8 mouse cellular contexts compared by ENCODE assay signal in genomic region chr4:137594496-137595270, GRCm38 (mm10). TPM values are rescaled to one million over a fixed set of nuclear protein-coding genes. Genes with fewer than 3 reads are reported as not detected.
A peak's percentile ranks its signal among the peaks of the same experiment; 100 is the strongest.
DNase-seq lines count a peak whose midpoint lies in the region; ATAC-seq and TF ChIP-seq lines count a peak whose summit lies in the region.

No protein-coding gene starts in this region.

- peaks cover 2 to 3% of the 10 kb centered on the region in 2 experiments; a peak in 2 of 4 replicates for H3K4me1 ChIP-seq in ES-E14 (ENCODE audit: control insufficient read depth in 2 of 2, insufficient read depth in 2 of 2, low read length in 2 of 2, poor library complexity in 1 of 2)
- peaks cover 17% of the 10 kb centered on the region for H3K4me1 ChIP-seq in heart, embryonic 16.5 days (ENCODE audit: control insufficient read depth, insufficient read depth, low read length)
- peaks cover 43% of the 10 kb centered on the region for H3K4me1 ChIP-seq in liver, embryonic 11.5 days (replicated peaks; ENCODE audit: control insufficient read depth, insufficient read depth, low read length)

- H3K27ac ChIP-seq in ES-E14 (ENCODE audit: insufficient read depth, low read depth, low read length, poor library complexity, severe bottlenecking) = peak overlapping the region; percentile 99
- H3K27ac ChIP-seq in heart, embryonic 16.5 days (ENCODE audit: low read length) = peak overlapping the region; percentile 100
- peak overlapping the region; percentile 99 for H3K27ac ChIP-seq in liver, embryonic 11.5 days (ENCODE audit: low read depth, low read length)

- H3K4me2 ChIP-seq in heart, embryonic 16.5 days (ENCODE audit: low read depth, low read length) = peak overlapping the region; percentile 97
- H3K4me2 ChIP-seq in liver, embryonic 11.5 days = peak overlapping the region; percentile 88

- peak; percentile 48 for DNase-seq in layer of hippocampus, adult 11-12 months (ENCODE audit: low spot score)
- DNase-seq in layer of hippocampus, postnatal 36 days = no peak
- DNase-seq in ES-E14 (ENCODE audit: low read depth, low spot score) = peak; percentile 54
- DNase-seq in c-Kit-positive CD71-positive TER-119-positive erythroid progenitor cells, embryonic 14.5 days (ENCODE audit: low spot score) = peak; percentile 74
- no peak for DNase-seq in liver, embryonic 11.5 days (ENCODE audit: low spot score)
- peak; percentile 72 to 78 for DNase-seq in natural killer cell, adult 2 months (ENCODE audit: low spot score in 2 of 2)
- DNase-seq in testis, postnatal 14 days (ENCODE audit: low spot score) = no peak

- peak overlapping the region; percentile 93 to 98 for H3K4me3 ChIP-seq in ES-E14 (ENCODE audit: insufficient read depth in 1 of 2, low read depth in 1 of 2, low read length in 2 of 2, poor library complexity in 1 of 2, severe bottlenecking in 1 of 2)
- peak overlapping the region; percentile 95 for H3K4me3 ChIP-seq in heart, embryonic 16.5 days (ENCODE audit: low read length)
- peak overlapping the region; percentile 79 for H3K4me3 ChIP-seq in liver, embryonic 11.5 days (ENCODE audit: low read depth, low read length)

- H3K27me3 ChIP-seq in heart, embryonic 16.5 days (ENCODE audit: control insufficient read depth, insufficient read depth, low read length) = no peaks in the 10 kb centered on the region
- no peaks in the 10 kb centered on the region for H3K27me3 ChIP-seq in liver, embryonic 11.5 days (replicated peaks; ENCODE audit: control insufficient read depth, insufficient read depth, low read length)

- no peaks in the 10 kb centered on the region for H3K9me3 ChIP-seq in ES-E14 (ENCODE audit: control insufficient read depth, insufficient read depth, low read depth, low read length)
- H3K9me3 ChIP-seq in heart, embryonic 16.5 days (replicated peaks; ENCODE audit: control insufficient read depth, low read length) = no peaks in the 10 kb centered on the region
- H3K9me3 ChIP-seq in liver, embryonic 11.5 days (ENCODE audit: control insufficient read depth, low read length) = no peaks in the 10 kb centered on the region

- in situ Hi-C loops in ES-E14 (cut with MboI; ENCODE audit: low sequenced_read_pairs in 2 of 2, unreplicated experiment in 2 of 2) = no loop called here

- peak overlapping the region; percentile 89 for H3K9ac ChIP-seq in ES-E14 (ENCODE audit: insufficient read depth, low read depth, low read length, poor library complexity, severe bottlenecking)
- peak overlapping the region; percentile 94 for H3K9ac ChIP-seq in heart, embryonic 16.5 days (ENCODE audit: low read length)
- peak overlapping the region; percentile 88 for H3K9ac ChIP-seq in liver, embryonic 11.5 days (ENCODE audit: low read depth, low read length)

- no peak for ATAC-seq in heart, embryonic 16.5 days (replicated peaks; ENCODE audit: extremely low read depth, insufficient read depth, low FRiP score)
- peak; percentile 49; the same call in 1 of the 2 replicates for ATAC-seq in liver, embryonic 11.5 days (replicated peaks; ENCODE audit: low FRiP score)

- H3K36me3 ChIP-seq in ES-E14 (ENCODE audit: control insufficient read depth, insufficient read depth, low read length, poor library complexity, severe bottlenecking) = peaks cover 4% of the 10 kb centered on the region; the same call in 1 of the 2 replicates
- no peaks in the 10 kb centered on the region for H3K36me3 ChIP-seq in heart, embryonic 16.5 days (ENCODE audit: control insufficient read depth, insufficient read depth)
- no peaks in the 10 kb centered on the region; the same call in 1 of the 2 replicates for H3K36me3 ChIP-seq in liver, embryonic 11.5 days (ENCODE audit: control insufficient read depth, insufficient read depth, low read length)

- WGBS in heart, embryonic 16.5 days = 2% methylated on average over 40 of the region's 40 CpGs
- 3% methylated on average over 40 of the region's 40 CpGs for whole genome bisulfite sequencing in liver, embryonic 11.5 days

TF ChIP-seq in ES-E14, 5 proteins besides CTCF, POLR2A, EP300 and RAD21:
- TF ChIP-seq CHD2 (IDR thresholded peaks at IDR 0.05; ENCODE audit: low read depth, low read length) = no peak
- TF ChIP-seq ZC3H11A (IDR thresholded peaks at IDR 0.05; ENCODE audit: borderline replicate concordance, low read depth, low read length) = 0 out of 2 replicates have a peak, but pooled peaks have one; percentile 8
- 0 out of 2 replicates have a peak, but pooled peaks have one; percentile 43 for TF ChIP-seq HCFC1 (IDR thresholded peaks at IDR 0.05; ENCODE audit: borderline replicate concordance, insufficient read depth, low read length)

RNA-seq across cellular contexts. Expression of gene Usp48, which starts 1.1 kb away (rescaled TPM):
- 100 to 1,000 TPM; 128 to 141 TPM for total RNA-seq in layer of hippocampus, postnatal 36 days (2021)
- 161 and 173 TPM in 2 replicates for total RNA-seq in ES-E14 (2012; rRNA removed)
- 32.5 and 34.8 TPM in 2 replicates for polyA plus RNA-seq in heart, embryonic 16.5 days (2015; fragmentation: Nextera tagmentation; extraction: Ambion mirVana)
- 65.7 and 70.3 TPM in 2 replicates for polyA plus RNA-seq in liver, embryonic 11.5 days (2014; fragmentation: Nextera tagmentation; extraction: Ambion mirVana)

RNA-seq across cellular contexts. Expression of gene Ldlrad2, which starts 20.3 kb away (rescaled TPM):
- total RNA-seq in layer of hippocampus, postnatal 36 days (2021) = not detected
- total RNA-seq in ES-E14 (2012; rRNA removed) = not detected in 2 replicates
- polyA plus RNA-seq in heart, embryonic 16.5 days (2015; fragmentation: Nextera tagmentation; extraction: Ambion mirVana) = 0.41 TPM in 1 of 2 replicates, not detected in the other
- polyA plus RNA-seq in liver, embryonic 11.5 days (2014; fragmentation: Nextera tagmentation; extraction: Ambion mirVana) = not detected in 2 replicates

Comparison
In these comparisons a context has a peak if more than half of its experiments do, and no peak if none do; other contexts are left out.
1. DNase-seq: peak in layer of hippocampus, adult 11-12 months (single experiment), ES-E14 (single experiment), c-Kit-positive CD71-positive TER-119-positive erythroid progenitor cells, embryonic 14.5 days (single experiment) and natural killer cell, adult 2 months (2 of 2); none in layer of hippocampus, postnatal 36 days (0 of 2), liver, embryonic 11.5 days (single experiment) and testis, postnatal 14 days (single experiment).
2. Peak in every context shown above with its lines, with median percentiles within 50 percentile points of each other: H3K27ac ChIP-seq, H3K4me3 ChIP-seq and H3K9ac ChIP-seq.